Mouse (Mus musculus): ENCODE measurements around the gene B3gnt8. TPM values are rescaled to one million over a fixed set of nuclear protein-coding genes. Genes with fewer than 3 reads are reported as not detected.

The B3gnt8 gene
- total RNA-seq, 2 experiments from 2014 or later, result 2.2 to 2.4 TPM

DNA sequence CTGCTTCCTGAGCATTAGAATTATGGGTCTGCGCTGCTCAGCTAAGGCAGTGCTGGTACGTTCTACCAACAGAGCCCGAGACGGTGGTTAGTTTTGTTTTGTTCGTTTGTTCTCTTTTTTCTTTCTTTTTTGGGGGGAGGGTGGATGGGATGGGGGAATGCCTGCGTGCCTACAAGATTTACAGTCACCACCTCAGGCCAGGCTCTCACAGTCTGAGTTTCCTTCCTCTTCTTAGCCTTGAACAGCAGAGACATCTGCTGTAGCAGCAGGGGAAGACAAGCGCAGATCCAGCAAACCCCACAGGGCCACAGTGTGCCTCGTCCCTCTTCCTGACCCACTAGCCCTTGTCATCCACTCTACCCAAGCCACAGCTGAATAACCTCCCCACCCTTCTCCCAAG is 24.8 kb downstream of the B3gnt8 start:
- DNase-seq, result no peak
- intact Hi-C loops (cut with DNase I; ENCODE audit: low total_unique reads), result no loop called here

GRCm38 (mm10) chr7:25652244-25652759 is 25.8 kb downstream of the B3gnt8 start:
- intact Hi-C loops (cut with DNase I; ENCODE audit: low total_unique reads), result no loop called here
- DNase-seq, result no peak

- intact Hi-C loops (cut with DNase I; ENCODE audit: low total_unique reads), result no loop called here
- DNase-seq, result no peak
Observed at GRCm38 (mm10) chr7:25655601-25656428, 29.4 kb downstream of the B3gnt8 start.

DNA sequence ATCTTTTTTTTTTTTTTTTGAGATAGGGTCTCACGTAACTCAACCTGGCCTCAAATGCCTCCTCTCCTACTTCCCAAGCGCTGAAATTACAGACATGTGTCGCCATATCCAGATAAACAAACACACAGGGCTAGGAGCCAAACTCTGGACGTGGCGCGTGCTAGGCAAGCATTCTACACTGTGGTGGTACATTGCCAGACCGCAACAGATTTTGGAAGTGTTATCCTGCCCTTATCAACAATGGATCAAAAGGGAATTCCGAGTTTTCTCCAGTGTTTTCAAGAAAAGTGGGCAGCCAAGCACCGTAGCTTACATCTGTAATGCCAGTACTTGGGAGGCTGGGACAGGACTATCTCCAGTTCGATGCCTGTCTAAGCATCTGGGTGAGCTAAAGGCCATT is 31.3 kb downstream of the B3gnt8 start:
- DNase-seq, result no peak
- intact Hi-C loops (cut with DNase I; ENCODE audit: low total_unique reads), result no loop called here

- intact Hi-C loops (cut with DNase I; ENCODE audit: low total_unique reads), result no loop called here
Observed at GRCm38 (mm10) chr7:25658657-25659472, 32.4 kb downstream of the B3gnt8 start, which contains the start of the genes Bckdha and Exosc5. Gene Bckdha (minus strand): TSS chr7:25658981. Gene Exosc5 (plus strand): TSS chr7:25659164.

GRCm38 (mm10) chr7:25666381-25666780 is 39.9 kb downstream of the B3gnt8 start:
- intact Hi-C loops (cut with DNase I; ENCODE audit: low total_unique reads), result no loop called here
- DNase-seq, result no peak

More at GRCm38 (mm10) chr7:25658657-25659472, 32.4 kb downstream of the B3gnt8 start, which contains the start of the genes Bckdha and Exosc5:
- DNase-seq, result peak; percentile 99

DNA sequence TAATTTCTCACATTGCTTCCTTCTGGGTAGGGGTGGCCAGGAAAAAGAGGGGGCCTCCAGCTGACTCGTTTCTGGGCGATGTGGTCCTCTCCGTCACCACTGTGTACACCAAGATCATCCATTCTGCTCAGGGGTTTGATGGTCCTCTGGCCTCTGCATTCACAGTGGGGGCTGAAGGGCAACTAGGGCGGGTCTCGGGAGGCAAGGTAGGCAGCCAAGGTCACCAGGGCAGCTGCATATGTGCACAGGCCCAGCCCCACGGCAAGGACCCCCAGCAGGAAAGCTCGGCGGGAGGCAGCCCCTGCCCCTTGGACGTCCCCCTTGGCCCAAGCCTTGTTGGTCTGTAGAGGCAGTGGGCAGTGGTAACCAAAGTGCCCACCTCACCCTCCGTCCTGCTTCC is 42.7 kb downstream of the B3gnt8 start:
- no peak for DNase-seq
- intact Hi-C loops (cut with DNase I; ENCODE audit: low total_unique reads), result no loop called here

GRCm38 (mm10) chr7:25669631-25670030 is 43.2 kb downstream of the B3gnt8 start:
- DNase-seq, result no peak
- intact Hi-C loops (cut with DNase I; ENCODE audit: low total_unique reads), result no loop called here

GRCm38 (mm10) chr7:25670096-25670495 is 43.6 kb downstream of the B3gnt8 start:
- intact Hi-C loops (cut with DNase I; ENCODE audit: low total_unique reads), result no loop called here
- no peak for DNase-seq

GRCm38 (mm10) chr7:25671686-25672085 is 45.2 kb downstream of the B3gnt8 start:
- no peak for DNase-seq
- intact Hi-C loops (cut with DNase I; ENCODE audit: low total_unique reads), result no loop called here

GRCm38 (mm10) chr7:25672442-25672841 is 46.0 kb downstream of the B3gnt8 start:
- intact Hi-C loops (cut with DNase I; ENCODE audit: low total_unique reads), result no loop called here

DNA sequence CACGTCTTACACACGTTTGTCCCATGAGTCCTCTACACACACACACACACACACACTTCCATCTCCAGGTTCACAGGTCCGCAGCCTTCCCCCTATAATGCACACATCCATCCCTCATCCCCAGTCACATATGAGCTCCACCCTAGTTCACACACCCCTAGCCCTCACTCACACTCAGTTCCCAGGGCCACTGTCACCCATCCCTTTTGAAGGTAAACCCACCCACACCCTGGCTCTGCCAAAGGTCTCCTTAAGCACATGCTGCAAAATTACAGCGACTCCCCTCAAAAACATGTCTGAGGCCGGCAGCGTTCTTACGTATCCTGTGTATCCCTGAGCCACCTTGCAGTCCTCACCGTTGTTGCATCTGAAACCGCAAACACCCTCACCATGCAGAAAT is 47.8 kb downstream of the B3gnt8 start:
- DNase-seq, result no peak
- intact Hi-C loops (cut with DNase I; ENCODE audit: low total_unique reads), result no loop called here

More at GRCm38 (mm10) chr7:25672442-25672841, 46.0 kb downstream of the B3gnt8 start:
- DNase-seq, result no peak

- DNase-seq, result no peak
- intact Hi-C loops (cut with DNase I; ENCODE audit: low total_unique reads), result no loop called here
Observed at GRCm38 (mm10) chr7:25674719-25675300, 48.4 kb downstream of the B3gnt8 start, which contains the start of gene Tmem91. Gene Tmem91 (minus strand): TSS chr7:25675166.

- no peak for DNase-seq
- intact Hi-C loops (cut with DNase I; ENCODE audit: low total_unique reads), result no loop called here
Observed at GRCm38 (mm10) chr7:25675405-25675804, 49.0 kb downstream of the B3gnt8 start.

- DNase-seq, result peak; percentile 81
- intact Hi-C loops (cut with DNase I; ENCODE audit: low total_unique reads), result no loop called here
Observed at GRCm38 (mm10) chr7:25676085-25676781, 49.8 kb downstream of the B3gnt8 start.

DNA sequence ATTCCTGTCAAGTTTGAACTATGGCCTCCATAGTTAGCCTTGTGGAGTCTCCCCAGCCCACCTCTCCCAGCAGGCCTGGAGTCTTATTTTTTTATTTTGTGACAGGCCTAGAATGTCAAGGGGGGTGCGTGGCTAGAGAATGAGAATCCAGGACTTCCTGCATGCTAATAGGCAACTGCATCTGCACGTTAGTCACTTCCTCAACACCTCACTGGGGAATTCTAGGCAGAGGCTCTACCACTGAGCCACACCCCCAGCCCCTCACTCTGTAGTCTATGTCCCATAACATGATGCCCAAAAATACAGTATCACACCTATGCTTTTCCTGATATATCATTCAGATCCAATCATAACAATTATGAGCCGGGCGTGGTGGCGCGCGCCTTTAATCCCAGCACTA is 50.6 kb downstream of the B3gnt8 start:
- intact Hi-C loops (cut with DNase I; ENCODE audit: low total_unique reads), result no loop called here
- no peak for DNase-seq

GRCm38 (mm10) chr7:25679971-25680370 is 53.5 kb downstream of the B3gnt8 start:
- no peak for DNase-seq
- intact Hi-C loops (cut with DNase I; ENCODE audit: low total_unique reads), result no loop called here

DNA sequence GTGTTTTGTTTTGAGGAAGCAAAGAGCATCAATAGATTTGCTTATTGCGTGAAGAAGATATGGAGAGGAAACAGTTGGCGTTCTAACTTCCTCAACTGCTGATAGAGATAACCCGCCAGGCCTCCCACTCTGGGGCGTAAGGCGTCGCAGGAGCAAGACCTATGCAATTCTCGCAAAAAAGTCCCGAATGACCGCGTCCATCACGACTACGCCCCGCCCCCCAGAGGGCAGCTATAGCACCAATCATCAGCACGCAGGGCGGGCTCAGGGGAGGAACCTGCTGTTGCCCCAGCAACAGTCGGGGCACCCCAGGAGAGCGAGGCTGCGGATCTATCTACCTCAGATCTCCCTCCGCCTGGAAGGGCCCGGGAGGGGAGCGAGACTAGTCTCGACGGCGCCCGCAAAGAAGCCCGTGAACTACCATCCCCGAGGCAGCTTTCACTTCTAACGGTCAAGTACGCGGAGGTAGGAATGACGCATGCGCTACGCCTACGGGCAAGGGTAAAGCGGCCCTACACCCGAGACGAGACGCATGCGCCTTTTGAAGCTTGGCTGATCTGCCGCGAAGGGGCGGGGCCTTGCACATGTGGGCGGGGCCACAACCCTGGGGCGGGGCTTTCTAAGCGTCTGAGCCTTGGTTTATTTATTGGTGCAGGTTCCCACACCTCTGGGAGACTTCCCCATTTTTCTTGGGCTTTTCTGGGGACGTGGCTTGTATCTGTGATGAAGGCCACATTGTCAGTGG is 54.2 kb downstream of the B3gnt8 start, which contains the start of gene B9d2:
Gene B9d2 (plus strand): TSS at position 267 of the 745 bp plus-strand sequence.
- DNase-seq, result peak; percentile 94
- intact Hi-C loops (cut with DNase I; ENCODE audit: low total_unique reads), result no loop called here

All from gastrocnemius, postnatal 14 days (tissue).